Mouse (Mus musculus) lung, postnatal 36 days (tissue): ENCODE results near the gene Adgrf2.

ENCODE experiments used
- DNase-seq: peaks from one replicate; pipeline ENCODE4 v3.0.0; 2022; ENCODE audit warnings: mixed read lengths

Gene Adgrf2

DNA sequence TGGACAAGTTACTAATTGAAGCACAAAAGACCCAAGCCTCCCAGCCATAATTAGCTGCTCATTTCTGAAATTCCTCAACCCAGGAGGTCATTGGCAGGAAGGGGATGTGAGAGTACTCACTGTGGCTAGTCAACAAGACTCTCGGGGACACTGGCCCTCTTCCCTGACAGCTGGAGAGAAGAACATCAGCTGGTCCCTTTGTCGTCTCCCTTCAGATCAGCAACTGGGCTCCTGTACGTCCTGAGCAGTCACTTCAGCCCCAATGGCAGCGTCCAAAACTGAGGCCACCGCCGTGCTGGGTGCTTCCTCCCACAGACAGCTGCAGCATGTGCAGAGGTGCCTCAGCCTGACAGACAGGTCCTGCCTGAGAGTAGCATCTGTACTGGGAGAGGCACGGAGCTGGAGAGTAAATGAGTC is at the start of gene Adgrf2:
Gene Adgrf2 (minus strand): TSS at position 379 of the 417 bp plus-strand sequence.
- DNase-seq, result peak; percentile 50

DNA sequence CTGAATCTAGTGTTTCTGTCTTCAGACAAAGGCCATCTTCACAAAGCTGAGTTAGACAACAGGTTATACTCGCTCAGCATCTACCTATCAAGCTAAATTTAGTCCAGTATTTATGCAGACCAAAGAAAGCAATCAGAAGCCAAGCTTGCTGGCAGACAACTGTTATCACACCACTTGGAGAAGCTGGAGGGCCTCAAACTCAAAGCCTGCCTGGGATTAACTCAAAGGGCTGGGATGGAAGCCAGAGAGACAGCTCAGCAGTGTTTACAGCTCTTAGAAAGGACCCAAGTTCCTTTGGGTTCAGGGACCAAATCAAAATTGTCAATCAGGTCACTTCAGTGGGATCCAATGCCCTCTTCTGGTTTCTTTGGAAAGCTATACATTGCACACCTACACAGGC is 48.8 kb upstream of the Adgrf2 start:
- peak; percentile 14 for DNase-seq

DNA sequence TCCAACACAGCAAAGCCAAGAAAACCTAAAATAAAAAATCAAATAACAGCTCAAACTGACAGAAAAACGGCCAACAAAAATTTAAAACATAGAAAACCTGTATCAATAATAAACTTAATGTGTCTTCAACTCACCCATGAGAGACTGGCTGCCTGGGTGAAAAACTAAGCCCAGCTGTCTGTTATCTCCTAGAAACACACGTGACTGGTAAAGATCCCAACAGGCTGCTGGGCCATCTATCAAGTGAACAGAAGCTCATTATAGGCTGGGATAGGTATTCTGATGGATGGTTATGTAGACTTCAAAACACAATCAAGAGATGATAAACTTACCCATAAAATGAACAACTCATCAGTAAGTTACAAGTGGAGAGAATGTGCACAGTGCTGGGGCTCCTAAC is 47.7 kb upstream of the Adgrf2 start:
- no peak for DNase-seq

DNA sequence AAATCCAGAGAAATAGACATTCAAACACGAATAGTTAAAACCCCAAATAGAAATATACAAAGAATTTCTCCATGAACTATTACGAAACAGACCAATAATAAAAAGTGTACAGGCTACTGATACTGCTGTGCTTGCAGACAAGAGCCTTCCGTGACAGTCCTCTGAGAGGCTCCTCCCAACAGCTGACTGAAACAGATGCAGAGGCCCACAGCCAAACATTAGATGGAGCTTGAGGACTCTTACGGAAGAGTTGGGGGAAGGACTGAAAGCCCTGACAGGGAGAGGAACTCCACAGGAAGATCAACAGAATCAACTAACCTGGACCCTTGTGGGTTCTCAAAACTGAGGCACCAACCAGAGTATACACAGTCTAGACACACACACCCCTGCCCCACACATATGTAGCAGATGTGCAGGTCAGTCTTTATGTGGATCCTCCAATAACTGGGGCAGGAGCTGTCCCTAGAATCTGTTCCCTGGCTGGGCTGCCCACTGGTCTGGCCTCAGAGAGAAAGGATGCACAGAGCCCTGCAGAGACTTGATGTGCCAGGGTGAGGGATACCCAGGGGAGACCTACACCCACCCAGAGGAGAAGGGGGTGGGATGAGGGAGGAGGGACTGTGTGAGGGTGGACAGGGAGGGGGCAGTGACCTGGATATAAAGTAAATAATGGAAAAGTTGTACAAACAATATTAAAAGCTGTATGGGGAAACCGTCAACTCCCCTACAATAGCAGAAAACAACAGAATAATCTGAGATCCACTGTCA is 46.9 kb upstream of the Adgrf2 start:
- peak; percentile 13 for DNase-seq

DNA sequence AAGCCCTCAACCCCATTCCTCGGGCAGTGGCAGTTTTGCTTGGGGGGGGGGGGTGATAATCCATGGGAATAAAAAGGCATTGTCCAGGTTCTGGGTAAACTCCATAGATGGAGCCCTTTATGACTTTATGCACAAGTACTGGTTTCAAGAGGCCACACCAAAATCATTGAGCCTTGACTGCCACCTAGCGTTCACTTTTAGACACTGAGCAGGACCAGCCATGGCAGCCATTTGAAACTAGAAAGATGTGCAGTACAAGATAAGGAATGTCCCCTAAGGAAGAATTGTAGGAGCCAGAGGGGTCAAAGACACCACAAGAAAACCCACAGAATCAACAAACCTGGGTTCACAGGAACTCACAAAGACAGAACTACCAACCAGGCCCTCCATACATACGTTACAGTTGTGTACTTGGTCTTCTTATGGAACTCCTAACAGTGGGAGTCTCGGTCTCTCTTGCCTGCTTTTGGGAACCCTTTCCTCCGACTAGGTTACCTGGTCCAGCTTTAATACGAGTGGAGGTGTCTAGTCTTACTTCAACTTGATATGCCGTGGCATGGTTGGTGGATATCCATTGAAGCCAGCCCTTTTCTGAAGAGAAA is 40.3 kb upstream of the Adgrf2 start:
- peak; percentile 91 for DNase-seq

DNA sequence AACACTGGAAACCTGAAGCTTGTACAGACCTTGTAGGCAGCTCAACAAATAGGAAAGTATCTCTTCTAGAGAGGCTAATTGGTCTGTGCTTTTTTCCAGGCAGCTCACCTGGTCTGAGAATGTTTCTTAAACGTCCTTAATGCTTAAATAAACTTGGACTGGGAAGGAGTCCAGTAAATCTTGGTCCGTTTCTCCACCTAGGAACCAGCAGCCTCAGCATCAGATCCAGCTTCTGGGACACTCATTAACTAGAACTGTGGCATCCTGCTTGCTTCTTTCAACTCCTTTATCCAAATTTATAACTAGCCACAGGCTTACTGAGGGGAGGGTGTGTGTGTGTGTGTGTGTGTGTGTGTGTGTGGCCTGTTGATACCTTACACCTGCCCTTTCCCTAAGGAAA is 11.8 kb upstream of the Adgrf2 start:
- DNase-seq, result peak; percentile 31

DNA sequence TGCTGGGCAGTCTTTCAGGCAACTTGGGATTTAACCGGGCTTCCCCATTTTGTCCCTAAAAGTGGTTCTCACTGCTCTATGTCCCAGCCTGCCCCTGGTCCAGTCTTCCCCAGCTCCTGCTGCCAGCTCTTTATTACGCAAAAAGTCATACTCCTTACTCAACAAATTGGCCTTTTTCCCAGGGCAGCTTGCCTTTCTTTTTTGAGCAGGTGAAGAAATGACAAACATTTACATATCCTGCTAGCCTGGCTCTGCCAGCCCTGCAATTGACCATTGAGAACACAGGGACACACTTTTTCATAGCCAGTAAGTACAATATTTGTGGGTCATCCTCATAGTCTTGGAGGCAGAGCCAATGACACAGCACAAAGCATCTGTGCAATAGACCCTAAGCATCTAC is 10.2 kb upstream of the Adgrf2 start:
- DNase-seq, result peak; percentile 90

DNA sequence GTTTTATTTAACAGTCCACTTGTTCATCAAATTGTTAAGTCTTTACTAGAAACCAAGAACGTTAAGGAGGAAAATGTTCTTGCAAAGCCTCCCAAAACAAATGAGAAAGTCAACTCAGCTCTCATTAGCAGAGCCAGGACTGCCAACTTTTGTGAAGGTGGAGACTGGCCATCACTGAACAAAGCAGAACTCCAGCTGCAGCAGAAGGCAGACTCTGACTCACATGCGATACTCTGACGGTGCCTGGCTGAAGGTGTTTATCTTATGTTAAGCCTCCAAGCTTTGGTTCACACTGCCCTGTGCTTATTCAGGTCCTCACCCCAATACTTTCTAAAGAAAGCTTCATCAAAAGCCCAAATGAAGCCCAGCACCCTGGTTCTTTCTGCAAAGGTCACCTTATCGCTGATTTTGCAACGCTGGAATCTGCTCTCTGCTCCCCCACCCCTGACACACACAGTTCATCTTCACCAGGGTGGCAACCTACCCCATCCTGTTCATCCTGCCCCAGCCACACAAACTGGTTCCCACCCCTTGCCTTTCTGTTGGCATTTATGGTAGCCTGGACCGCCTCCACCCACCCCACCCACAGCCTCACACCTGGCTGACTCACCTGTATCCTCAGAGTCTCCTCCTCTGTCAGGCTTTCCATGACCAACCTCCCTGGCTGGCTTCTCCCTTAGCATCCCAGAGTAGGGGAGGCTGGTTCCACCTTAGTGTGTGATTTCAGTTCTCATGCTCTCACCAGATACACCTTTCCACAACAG is 3.9 kb upstream of the Adgrf2 start:
- DNase-seq, result no peak

DNA sequence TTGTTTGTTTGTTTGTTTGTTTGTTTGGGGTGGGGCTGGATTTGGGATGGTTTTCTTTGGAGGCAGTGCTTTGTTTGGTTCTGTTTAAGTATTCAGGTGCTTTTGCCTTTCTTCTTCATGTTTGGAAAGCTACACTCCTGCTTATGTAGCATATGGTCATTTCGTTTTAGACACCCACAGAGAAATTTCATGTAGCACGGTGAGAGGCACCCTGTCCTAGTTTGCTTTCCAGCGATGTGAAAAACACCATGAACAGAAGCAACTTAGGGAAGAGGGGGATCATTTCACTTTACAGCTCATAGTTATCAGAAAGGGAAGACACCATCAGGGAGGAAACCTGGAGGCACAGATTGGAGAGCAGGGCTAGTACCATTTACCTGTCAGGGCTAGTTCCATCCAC is 844 bp upstream of the Adgrf2 start:
- no peak for DNase-seq

DNA sequence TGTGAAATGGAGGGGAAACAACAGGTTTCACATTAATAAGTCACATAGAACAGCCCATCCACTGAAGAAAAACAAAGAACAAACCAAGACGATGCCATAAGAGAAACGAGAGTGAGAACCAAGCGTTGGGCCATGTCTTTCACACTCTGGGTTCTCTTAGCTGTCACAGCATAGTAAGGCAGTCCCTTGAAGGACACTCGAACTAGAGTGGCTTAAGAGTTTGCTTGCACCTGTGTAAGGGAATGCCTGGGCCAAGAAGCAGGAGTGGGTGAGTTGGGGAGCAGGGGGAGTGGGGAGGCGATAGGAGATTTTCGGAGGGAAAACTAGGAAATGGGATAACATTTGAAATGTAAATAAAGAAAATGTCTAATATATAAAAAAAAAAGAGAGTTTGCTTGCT is 3.2 kb downstream of the Adgrf2 start:
- DNase-seq, result peak; percentile 50

DNA sequence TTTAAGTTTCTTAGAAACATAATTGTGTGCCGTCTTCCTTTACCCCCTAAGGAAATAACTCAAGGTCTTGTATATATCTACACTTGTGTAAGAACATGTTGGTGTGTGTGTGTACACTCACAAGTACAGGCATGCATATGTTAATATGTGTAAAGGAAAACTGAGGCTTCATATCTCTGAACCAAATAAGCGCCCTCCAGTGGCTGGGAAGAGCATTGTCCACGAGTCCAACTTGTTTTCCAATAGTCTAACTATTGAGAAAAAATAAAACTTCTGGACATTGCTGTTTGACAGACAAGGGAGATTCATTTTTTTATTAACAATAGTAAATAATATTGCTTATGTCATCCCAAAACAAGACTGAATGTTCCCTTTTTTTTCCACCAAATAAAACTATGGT is 24.8 kb downstream of the Adgrf2 start:
- no peak for DNase-seq

DNA sequence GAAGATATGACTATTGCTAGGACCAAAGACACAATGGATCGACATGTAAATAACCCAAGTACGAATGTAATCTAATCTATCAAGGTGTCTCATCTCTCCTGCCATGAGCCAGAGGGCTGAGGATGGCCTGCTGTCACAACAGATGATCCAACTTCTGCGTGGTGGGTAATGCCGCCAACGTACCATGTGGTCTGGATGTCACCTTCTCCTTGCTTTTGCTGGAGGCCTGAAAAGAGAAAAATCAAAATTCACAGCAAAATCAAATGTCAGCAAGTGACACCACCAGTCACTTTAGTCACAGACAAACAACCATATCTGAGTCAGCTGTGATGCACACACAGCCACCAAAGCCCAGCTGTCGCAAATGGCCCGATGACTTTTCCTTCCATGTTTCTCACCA is 27.0 kb downstream of the Adgrf2 start:
- no peak for DNase-seq

DNA sequence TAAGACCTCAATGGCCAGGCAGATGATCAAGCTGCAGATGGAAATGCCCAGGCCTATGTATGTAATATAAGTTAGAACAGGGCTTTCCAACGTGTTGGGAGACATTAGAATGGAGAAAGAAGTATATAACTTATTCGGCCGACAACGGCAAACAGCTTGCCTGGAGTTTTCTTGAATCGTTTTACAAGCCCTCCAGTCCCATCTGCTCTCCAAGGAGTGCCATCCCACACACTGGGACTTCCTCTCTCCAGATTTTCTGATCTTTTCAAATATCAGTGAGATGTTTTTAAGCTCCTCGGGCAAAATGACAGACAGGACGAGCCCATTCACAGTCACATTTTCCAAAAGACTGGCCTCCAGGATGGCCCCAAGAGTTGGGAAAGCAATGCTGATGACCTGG is 31.3 kb downstream of the Adgrf2 start:
- no peak for DNase-seq

DNA sequence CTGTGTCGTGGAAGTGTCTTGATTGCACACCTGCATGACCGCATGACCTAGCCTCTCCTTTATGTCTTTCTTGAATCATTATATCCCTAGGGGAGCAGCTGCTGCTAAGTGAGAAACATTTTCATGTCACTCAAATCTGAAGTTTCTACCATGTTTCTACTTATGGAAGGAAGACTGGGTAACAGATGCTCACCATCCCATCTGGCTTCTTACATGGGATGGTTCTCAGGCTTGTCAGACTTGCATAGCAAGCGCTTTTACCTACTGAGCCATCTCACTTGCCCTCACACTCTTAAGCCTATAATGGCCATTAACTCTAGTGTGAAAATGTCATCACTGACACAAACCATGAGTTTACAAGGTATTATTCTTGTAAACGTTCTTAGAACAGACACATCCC is 36.4 kb downstream of the Adgrf2 start:
- no peak for DNase-seq

DNA sequence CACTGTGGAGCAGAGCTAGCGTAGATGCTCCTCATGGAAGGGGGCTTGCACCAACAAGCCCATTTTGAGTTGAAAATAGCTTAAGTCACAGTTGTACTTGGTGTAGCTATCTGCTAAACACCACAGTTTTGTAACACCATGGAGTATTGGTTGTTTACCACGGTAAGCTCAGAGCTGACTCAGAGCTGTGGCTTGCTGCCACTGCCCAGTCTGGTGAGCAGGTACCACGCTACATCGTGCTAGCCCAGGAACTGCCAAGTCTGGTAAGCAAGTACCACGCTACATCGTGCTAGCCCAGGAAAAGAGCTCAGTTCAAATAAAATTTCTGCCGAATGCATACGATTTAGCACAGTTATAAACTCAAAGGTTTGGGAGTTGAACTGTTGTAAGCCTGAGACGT is 39.8 kb downstream of the Adgrf2 start:
- no peak for DNase-seq

DNA sequence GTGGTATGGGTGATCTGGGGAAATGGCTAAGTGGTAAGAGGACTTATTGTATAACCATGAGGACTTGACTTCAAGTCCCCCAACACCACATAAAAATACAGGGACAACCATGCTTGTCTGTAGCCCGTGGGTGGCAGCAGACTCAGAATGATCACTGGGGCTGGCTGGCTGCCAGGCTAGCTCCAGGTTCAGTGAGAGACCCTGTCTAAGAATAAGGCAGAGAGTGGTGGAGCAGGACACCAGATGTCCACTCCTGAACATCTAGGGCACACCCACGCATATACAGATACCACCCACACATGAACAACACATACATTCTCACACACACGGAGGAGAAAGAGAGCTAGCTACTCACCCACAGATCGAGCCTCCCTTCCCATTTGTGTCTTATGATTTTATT is 47.2 kb downstream of the Adgrf2 start:
- peak; percentile 10 for DNase-seq

DNA sequence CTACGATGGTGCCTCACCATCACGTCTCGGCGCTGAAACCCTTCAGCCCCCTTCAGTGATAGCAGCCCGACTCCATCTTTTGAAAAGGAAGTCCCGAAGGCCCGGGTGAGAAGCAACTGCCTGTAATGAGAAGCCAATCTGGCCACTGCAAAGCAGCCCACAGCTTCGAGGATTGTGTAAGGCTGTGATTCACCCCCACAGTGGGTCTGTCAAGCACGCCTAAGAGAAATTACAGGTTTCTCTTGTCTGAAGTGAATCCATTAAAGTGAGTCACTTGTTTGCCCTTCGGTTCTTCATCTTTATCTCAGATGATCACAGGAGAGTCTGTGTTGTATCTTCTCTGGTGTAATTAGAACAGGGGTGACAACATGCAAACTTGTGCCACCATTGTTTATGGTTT is 49.8 kb downstream of the Adgrf2 start, which contains the start of gene Adgrf4:
Gene Adgrf4 (minus strand): TSS at position 149 of the 400 bp plus-strand sequence.
- DNase-seq, result no peak

DNA sequence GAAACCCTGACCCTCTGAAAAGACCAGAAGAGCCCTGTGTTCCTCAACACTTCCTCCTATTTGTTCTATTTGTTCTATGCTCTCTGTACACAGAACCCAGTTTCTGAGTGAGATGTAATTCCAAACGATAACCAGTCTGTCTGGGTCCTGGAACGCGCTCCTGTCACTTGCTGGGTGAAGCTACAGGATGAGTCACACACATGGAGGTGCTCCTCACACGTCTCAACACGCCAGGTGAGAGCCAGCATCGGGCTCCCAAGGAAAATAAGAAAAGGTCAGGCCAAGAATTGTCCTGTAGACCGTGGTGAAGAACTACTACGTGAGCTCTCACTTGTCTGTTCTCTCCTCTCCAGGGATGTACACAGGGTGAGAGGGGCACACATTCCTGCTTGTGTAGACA is 51.4 kb downstream of the Adgrf2 start:
- no peak for DNase-seq
